Mouse (Mus musculus): ENCODE measurements at regions not wholly inside any gene's neighbourhood (a gene's known extent, or its start where the extent isn't known, plus 50 kb on each side); places are given as distances from the start of the nearest gene placed in this dataset.
"Not testable (repeated sequence)": the region's sequence is repeated elsewhere in the genome, so short reads cannot be mapped to it uniquely, and the experiment has no call there.

- ATAC-seq (replicated peaks; ENCODE audit: poor library complexity, severe bottlenecking), result no peak
Observed at GRCm38 (mm10) chr8:35020480-35020879, 745.1 kb upstream of the Gm19410 start.

GRCm38 (mm10) chr8:35022649-35023048 is 742.9 kb upstream of the Gm19410 start:
- ATAC-seq (replicated peaks; ENCODE audit: poor library complexity, severe bottlenecking), result no peak

- ATAC-seq (replicated peaks; ENCODE audit: poor library complexity, severe bottlenecking), result no peak
Observed at GRCm38 (mm10) chr8:35047798-35048197, 717.8 kb upstream of the Gm19410 start.

GRCm38 (mm10) chr8:35053444-35053843 is 712.1 kb upstream of the Gm19410 start:
- peak; percentile 97 for ATAC-seq (replicated peaks; ENCODE audit: poor library complexity, severe bottlenecking)

GRCm38 (mm10) chr8:35061048-35061447 is 704.5 kb upstream of the Gm19410 start:
- no peak for ATAC-seq (replicated peaks; ENCODE audit: poor library complexity, severe bottlenecking)

- peak; percentile 100 for ATAC-seq (replicated peaks; ENCODE audit: poor library complexity, severe bottlenecking)
Observed at GRCm38 (mm10) chr8:35068228-35068627, 697.4 kb upstream of the Gm19410 start.

- no peak for ATAC-seq (replicated peaks; ENCODE audit: poor library complexity, severe bottlenecking)
Observed at GRCm38 (mm10) chr8:35070246-35070989, 695.2 kb upstream of the Gm19410 start.

GRCm38 (mm10) chr8:35075971-35076370 is 689.6 kb upstream of the Gm19410 start:
- no peak for ATAC-seq (replicated peaks; ENCODE audit: poor library complexity, severe bottlenecking)

GRCm38 (mm10) chr8:35083161-35083560 is 682.4 kb upstream of the Gm19410 start:
- ATAC-seq (replicated peaks; ENCODE audit: poor library complexity, severe bottlenecking), result no peak

- no peak for ATAC-seq (replicated peaks; ENCODE audit: poor library complexity, severe bottlenecking)
Observed at GRCm38 (mm10) chr8:35087070-35087469, 678.5 kb upstream of the Gm19410 start.

- ATAC-seq (replicated peaks; ENCODE audit: poor library complexity, severe bottlenecking), result no peak
Observed at GRCm38 (mm10) chr8:35088380-35089244, 677.0 kb upstream of the Gm19410 start.

GRCm38 (mm10) chr8:35089519-35089918 is 676.1 kb upstream of the Gm19410 start:
- ATAC-seq (replicated peaks; ENCODE audit: poor library complexity, severe bottlenecking), result no peak

GRCm38 (mm10) chr8:35101701-35102100 is 663.9 kb upstream of the Gm19410 start:
- no peak for ATAC-seq (replicated peaks; ENCODE audit: poor library complexity, severe bottlenecking)

GRCm38 (mm10) chr8:35102102-35102501 is 663.5 kb upstream of the Gm19410 start:
- ATAC-seq (replicated peaks; ENCODE audit: poor library complexity, severe bottlenecking), result not testable (repeated sequence)

- ATAC-seq (replicated peaks; ENCODE audit: poor library complexity, severe bottlenecking), result peak; percentile 33; the same call in 1 of the 2 replicates
Observed at GRCm38 (mm10) chr8:35104465-35104876, 661.1 kb upstream of the Gm19410 start.

- peak; percentile 76 for ATAC-seq (replicated peaks; ENCODE audit: poor library complexity, severe bottlenecking)
Observed at GRCm38 (mm10) chr8:35109506-35110217, 655.9 kb upstream of the Gm19410 start.

GRCm38 (mm10) chr8:35110286-35110685 is 655.3 kb upstream of the Gm19410 start:
- ATAC-seq (replicated peaks; ENCODE audit: poor library complexity, severe bottlenecking), result no peak

GRCm38 (mm10) chr8:35111130-35111529 is 654.5 kb upstream of the Gm19410 start:
- no peak for ATAC-seq (replicated peaks; ENCODE audit: poor library complexity, severe bottlenecking)

GRCm38 (mm10) chr8:35112591-35113265 is 652.9 kb upstream of the Gm19410 start:
- no peak for ATAC-seq (replicated peaks; ENCODE audit: poor library complexity, severe bottlenecking)

- ATAC-seq (replicated peaks; ENCODE audit: poor library complexity, severe bottlenecking), result peak; percentile 81
Observed at GRCm38 (mm10) chr8:35114031-35114430, 651.6 kb upstream of the Gm19410 start.

All from granulocyte monocyte progenitor cell, adult 5-6 weeks (primary cell).